Mouse (Mus musculus): Measurements from ENCODE around the gene Bcap29. TPM values are rescaled to one million over a fixed set of nuclear protein-coding genes. Genes with fewer than 3 reads are reported as not detected.
"Not testable (repeated sequence)": the region's sequence is repeated elsewhere in the genome, so short reads cannot be mapped to it uniquely, and the experiment has no call there.

The Bcap29 gene
- polyA plus RNA-seq (2012): 0.14 and 0.32 TPM in 2 replicates

DNA sequence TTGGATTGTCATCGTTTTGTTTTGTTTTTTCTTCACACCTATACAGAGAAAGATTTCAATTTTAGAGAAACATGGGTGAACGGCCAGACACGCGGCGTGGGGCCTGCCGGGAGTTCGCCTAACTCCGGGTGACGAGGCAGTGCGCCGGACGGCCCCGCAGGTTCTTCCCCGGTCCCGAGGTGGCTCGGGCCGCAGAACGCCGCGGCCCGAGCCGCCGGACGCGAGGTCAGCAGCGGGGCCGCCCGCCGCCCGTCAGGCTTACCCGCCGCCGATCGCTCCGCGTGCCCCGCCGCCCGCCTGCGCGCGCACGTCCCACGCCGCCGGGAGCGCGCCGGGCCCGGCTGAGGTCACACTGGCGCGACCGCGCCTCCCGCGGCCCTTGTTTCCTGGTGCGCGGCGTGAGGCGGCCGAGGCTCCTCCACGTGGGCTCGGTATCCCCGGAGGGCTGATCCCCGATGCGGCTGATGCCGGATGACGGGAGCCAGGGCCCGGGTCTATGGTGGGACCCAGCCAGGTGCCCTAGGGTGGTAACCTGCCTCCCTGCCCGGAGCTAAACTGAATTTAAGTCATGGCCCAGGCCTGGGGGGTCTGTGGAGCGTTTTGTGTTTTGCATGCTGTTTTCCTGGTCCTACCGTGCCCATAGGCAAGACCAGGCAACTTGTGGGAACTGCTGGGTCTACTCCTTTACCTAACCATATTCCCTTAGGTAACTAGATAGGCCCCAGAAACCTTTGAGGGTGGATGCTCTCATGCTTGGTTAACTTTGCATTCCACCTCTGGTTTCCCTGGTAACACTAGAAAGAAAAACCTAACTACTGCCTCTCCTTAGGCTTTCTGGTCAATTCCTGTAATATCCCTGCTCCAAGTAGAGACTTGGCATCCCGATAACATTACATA, at the start of gene Bcap29:
Bcap29 (minus strand) TSS at position 316 of the 897 bp plus-strand sequence.
- Histone ChIP-seq H3K36me3 (ENCODE audit: control insufficient read depth) (peaks cover 9% of the 10 kb centered on the region), H3K9me3 (ENCODE audit: control insufficient read depth, low read length) (no peaks in the 10 kb centered on the region), H3K4me3 (replicated peaks) (peak within 1 kb of the TSS; percentile 79), H3K4me1 (ENCODE audit: control insufficient read depth) (peaks cover 23% of the 10 kb centered on the region), H3K27me3 (ENCODE audit: control insufficient read depth) (no peaks in the 10 kb centered on the region)
- TF ChIP-seq TAL1 (IDR thresholded peaks at IDR 0.05; ENCODE audit: low read length) (no peak), GATA1 (IDR thresholded peaks at IDR 0.05; ENCODE audit: low read length) (no peak)

DNA sequence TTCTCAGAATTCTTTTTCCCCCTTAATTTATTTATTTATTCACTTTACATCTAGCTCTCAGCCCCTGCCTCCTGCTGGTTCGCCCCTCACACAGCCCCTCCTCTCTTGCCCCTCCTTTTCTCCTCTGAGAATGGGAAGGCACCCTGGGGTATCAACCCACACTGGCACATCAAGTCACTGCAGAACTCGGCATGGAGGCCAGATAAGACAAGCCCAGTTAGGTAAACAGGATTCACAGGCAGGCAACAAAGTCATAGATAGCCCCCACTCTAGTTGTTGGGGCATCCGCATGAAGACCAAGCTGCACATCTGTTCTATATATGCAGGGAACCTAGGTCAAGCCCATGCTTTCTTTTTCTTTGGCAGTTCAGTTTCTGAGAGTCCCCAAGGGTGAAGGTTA, 32.7 kb upstream of the Bcap29 start:
- peaks cover 28% of the 10 kb centered on the region for H3K36me3 ChIP-seq (ENCODE audit: control insufficient read depth)

GRCm38 (mm10) chr12:31665999-31666398, 31.5 kb upstream of the Bcap29 start:
- no peaks in the 10 kb centered on the region for H3K27me3 ChIP-seq (ENCODE audit: control insufficient read depth)
- H3K36me3 ChIP-seq (ENCODE audit: control insufficient read depth): peaks cover 26% of the 10 kb centered on the region
- H3K4me1 ChIP-seq (ENCODE audit: control insufficient read depth): no peaks in the 10 kb centered on the region
- no peak overlapping the region for H3K4me3 ChIP-seq (replicated peaks)
- no peaks in the 10 kb centered on the region for H3K9me3 ChIP-seq (ENCODE audit: control insufficient read depth, low read length)
- TF ChIP-seq TAL1 (IDR thresholded peaks at IDR 0.05; ENCODE audit: low read length) (no peak), GATA1 (IDR thresholded peaks at IDR 0.05; ENCODE audit: low read length) (no peak)

More for the DNA sequence above, 32.7 kb upstream of the Bcap29 start:
- H3K4me1 ChIP-seq (ENCODE audit: control insufficient read depth): no peaks in the 10 kb centered on the region
- no peak overlapping the region for H3K4me3 ChIP-seq (replicated peaks)
- no peaks in the 10 kb centered on the region for H3K9me3 ChIP-seq (ENCODE audit: control insufficient read depth, low read length)
- TF ChIP-seq GATA1 (IDR thresholded peaks at IDR 0.05; ENCODE audit: low read length) (no peak), TAL1 (IDR thresholded peaks at IDR 0.05; ENCODE audit: low read length) (no peak)
- no peaks in the 10 kb centered on the region for H3K27me3 ChIP-seq (ENCODE audit: control insufficient read depth)

DNA sequence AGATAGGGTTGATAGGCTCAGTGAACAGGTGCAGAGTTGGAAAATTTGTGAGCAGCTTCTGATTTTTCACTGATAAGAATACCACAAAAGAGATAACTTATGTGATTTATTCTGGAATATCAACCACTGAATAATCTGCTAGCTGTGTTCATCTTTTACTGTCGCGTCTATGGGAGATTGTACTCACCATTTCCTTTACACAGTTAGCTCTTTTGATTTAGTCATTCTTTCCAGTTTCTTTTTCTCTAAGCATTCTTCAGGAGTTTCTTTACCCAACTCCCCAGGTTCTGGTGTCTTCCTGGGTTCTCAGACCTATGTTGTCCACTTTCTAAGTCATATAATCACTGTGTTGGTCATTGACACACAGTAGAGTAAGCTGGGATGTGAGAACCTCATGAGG, 22.4 kb upstream of the Bcap29 start:
- H3K9me3 ChIP-seq (ENCODE audit: control insufficient read depth, low read length): no peaks in the 10 kb centered on the region
- TF ChIP-seq GATA1 (IDR thresholded peaks at IDR 0.05; ENCODE audit: low read length) (no peak), TAL1 (IDR thresholded peaks at IDR 0.05; ENCODE audit: low read length) (no peak)
- H3K27me3 ChIP-seq (ENCODE audit: control insufficient read depth): no peaks in the 10 kb centered on the region
- no peak overlapping the region for H3K4me3 ChIP-seq (replicated peaks)
- H3K4me1 ChIP-seq (ENCODE audit: control insufficient read depth): peaks cover 22% of the 10 kb centered on the region
- H3K36me3 ChIP-seq (ENCODE audit: control insufficient read depth): no peaks in the 10 kb centered on the region; the same call in 1 of the 2 replicates

DNA sequence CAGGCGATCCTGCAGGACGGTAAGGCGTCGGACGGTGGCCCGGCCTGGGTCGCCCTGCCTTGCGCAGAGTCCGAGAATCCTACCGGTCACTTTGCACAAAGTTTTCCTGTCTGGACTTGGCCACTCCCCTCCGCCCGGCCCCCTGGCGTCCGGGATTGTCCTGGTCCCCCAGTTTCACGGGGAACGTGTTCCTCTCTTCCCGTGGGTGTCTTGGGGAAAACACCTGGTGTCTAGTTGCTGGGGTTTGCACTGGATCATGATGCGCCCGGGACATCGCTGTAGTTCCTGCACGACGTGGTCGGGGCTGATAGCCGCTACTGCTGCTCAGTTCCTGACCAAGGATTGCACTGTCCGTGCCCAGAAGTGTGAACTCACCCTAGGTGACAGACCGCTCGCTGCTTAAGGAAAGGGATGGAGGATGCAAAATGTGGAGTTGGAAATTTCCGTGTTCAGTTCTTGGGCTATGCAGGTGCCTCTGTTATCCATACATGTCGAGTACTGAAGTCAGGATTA, 20.6 kb upstream of the Bcap29 start:
- Histone ChIP-seq H3K9me3 (ENCODE audit: control insufficient read depth, low read length) (no peaks in the 10 kb centered on the region), H3K27me3 (ENCODE audit: control insufficient read depth) (no peaks in the 10 kb centered on the region), H3K4me1 (ENCODE audit: control insufficient read depth) (peaks cover 22% of the 10 kb centered on the region), H3K36me3 (ENCODE audit: control insufficient read depth) (peaks cover 4% of the 10 kb centered on the region), H3K4me3 (replicated peaks) (peak overlapping the region; percentile 73)
- TF ChIP-seq TAL1 (IDR thresholded peaks at IDR 0.05; ENCODE audit: low read length) (no peak), GATA1 (IDR thresholded peaks at IDR 0.05; ENCODE audit: low read length) (no peak)

DNA sequence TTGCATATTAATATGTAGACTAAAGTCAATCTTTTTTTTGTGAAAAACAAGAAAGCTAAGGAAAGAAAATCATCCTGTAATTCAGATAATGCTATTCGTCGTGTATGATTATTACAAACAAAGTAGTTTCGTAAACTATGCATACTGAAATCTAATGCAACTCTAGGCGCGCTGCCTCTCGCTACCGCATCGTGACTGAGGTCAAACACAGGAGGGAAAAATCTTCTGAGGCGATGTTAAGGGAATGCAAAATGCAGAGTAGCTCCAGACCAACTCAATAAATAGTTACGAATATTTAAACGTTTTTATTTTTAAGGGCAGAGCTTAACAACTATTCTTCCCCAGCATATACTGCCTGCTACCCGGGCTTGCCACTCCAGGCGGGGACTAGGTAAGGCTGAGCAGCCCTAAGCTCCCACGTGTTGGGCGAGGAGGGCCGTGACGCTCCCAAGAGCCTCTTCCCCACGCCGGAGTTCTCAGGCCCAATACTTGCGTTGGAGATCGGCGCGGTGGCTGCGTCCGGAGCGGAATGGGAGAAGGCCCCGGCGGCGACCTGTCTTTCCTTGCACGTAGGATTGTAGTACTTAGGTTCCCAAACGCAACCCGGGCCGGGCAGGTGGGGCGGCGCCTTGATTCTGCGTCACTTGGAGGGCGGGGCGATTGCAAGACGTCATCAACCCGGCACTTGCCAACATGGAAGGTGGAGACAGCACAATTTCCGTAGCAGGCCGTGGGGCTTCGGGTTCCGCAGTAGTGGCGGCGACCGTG, 19.9 kb upstream of the Bcap29 start, which contains the start of the genes Dus4l and Cog5:
Dus4l (minus strand) TSS at position 630 of the 768 bp plus-strand sequence.
Cog5 (plus strand) TSS at position 673 of the 768 bp plus-strand sequence.
- Histone ChIP-seq H3K27me3 (ENCODE audit: control insufficient read depth) (no peaks in the 10 kb centered on the region), H3K9me3 (ENCODE audit: control insufficient read depth, low read length) (no peaks in the 10 kb centered on the region), H3K4me3 (replicated peaks) (peak within 1 kb of the TSS; percentile 73), H3K36me3 (ENCODE audit: control insufficient read depth) (peaks cover 7% of the 10 kb centered on the region), H3K4me1 (ENCODE audit: control insufficient read depth) (peaks cover 22% of the 10 kb centered on the region)
- no peak for TF ChIP-seq TAL1 (IDR thresholded peaks at IDR 0.05; ENCODE audit: low read length)
- no peak for TF ChIP-seq GATA1 (IDR thresholded peaks at IDR 0.05; ENCODE audit: low read length)

GRCm38 (mm10) chr12:31653611-31654010, 19.2 kb upstream of the Bcap29 start:
- Histone ChIP-seq H3K27me3 (ENCODE audit: control insufficient read depth) (no peaks in the 10 kb centered on the region), H3K4me1 (ENCODE audit: control insufficient read depth) (peaks cover 22% of the 10 kb centered on the region), H3K4me3 (replicated peaks) (peak overlapping the region; percentile 73), H3K36me3 (ENCODE audit: control insufficient read depth) (peaks cover 7% of the 10 kb centered on the region), H3K9me3 (ENCODE audit: control insufficient read depth, low read length) (no peaks in the 10 kb centered on the region)
- TF ChIP-seq TAL1 (IDR thresholded peaks at IDR 0.05; ENCODE audit: low read length) (no peak), GATA1 (IDR thresholded peaks at IDR 0.05; ENCODE audit: low read length) (no peak)

- peaks cover 4% of the 10 kb centered on the region for H3K36me3 ChIP-seq (ENCODE audit: control insufficient read depth)
- H3K4me1 ChIP-seq (ENCODE audit: control insufficient read depth): peaks cover 23% of the 10 kb centered on the region
- no peaks in the 10 kb centered on the region for H3K9me3 ChIP-seq (ENCODE audit: control insufficient read depth, low read length)
- H3K27me3 ChIP-seq (ENCODE audit: control insufficient read depth): no peaks in the 10 kb centered on the region
- TF ChIP-seq GATA1 (IDR thresholded peaks at IDR 0.05; ENCODE audit: low read length) (no peak), TAL1 (IDR thresholded peaks at IDR 0.05; ENCODE audit: low read length) (no peak)
- peak overlapping the region; percentile 79 for H3K4me3 ChIP-seq (replicated peaks)
Observed at GRCm38 (mm10) chr12:31635240-31635607, 766 bp upstream of the Bcap29 start.

- H3K4me1 ChIP-seq (ENCODE audit: control insufficient read depth): peaks cover 23% of the 10 kb centered on the region
- TF ChIP-seq TAL1 (IDR thresholded peaks at IDR 0.05; ENCODE audit: low read length) (no peak), GATA1 (IDR thresholded peaks at IDR 0.05; ENCODE audit: low read length) (no peak)
- peaks cover 9% of the 10 kb centered on the region for H3K36me3 ChIP-seq (ENCODE audit: control insufficient read depth)
- peak overlapping the region; percentile 79 for H3K4me3 ChIP-seq (replicated peaks)
- H3K27me3 ChIP-seq (ENCODE audit: control insufficient read depth): no peaks in the 10 kb centered on the region
- H3K9me3 ChIP-seq (ENCODE audit: control insufficient read depth, low read length): no peaks in the 10 kb centered on the region
Observed at GRCm38 (mm10) chr12:31633970-31634342, 502 bp downstream of the Bcap29 start.

DNA sequence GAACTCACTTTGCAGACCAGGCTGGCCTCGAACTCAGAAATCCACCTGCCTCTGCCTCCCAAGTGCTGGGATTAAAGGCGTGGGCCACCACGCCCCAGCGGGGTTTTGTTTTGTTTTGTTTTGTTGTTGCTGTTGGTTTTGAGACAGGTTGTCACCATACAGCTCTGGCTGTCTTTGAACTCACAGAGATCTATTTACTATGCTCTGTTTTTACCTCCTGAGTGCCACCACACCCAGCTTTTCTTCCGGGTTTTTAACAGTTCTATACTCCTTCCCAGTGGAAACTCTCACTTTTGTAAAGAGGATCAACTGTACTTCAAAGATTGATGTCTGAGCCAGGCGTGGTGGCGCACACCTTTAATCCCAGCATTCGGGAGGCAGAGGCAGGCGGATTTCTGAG, 6.1 kb downstream of the Bcap29 start:
- H3K4me3 ChIP-seq (replicated peaks); H3K27me3 ChIP-seq (ENCODE audit: control insufficient read depth); H3K9me3 ChIP-seq (ENCODE audit: control insufficient read depth, low read length); H3K4me1 ChIP-seq (ENCODE audit: control insufficient read depth): not testable (repeated sequence)
- H3K36me3 ChIP-seq (ENCODE audit: control insufficient read depth): peaks cover 33% of the 10 kb centered on the region

All from erythroblast, embryonic 14.5 days (primary cell).